Mouse (Mus musculus) layer of hippocampus, postnatal 10 days (tissue): Measurements from ENCODE around the gene Tmtc1. TPM values are rescaled to one million over a fixed set of nuclear protein-coding genes. Genes with fewer than 3 reads are reported as not detected.

Experiments
- DNase-seq, 2 experiments: peaks; one replicate each; pipeline ENCODE4 v3.0.0; 2021; ENCODE audit warnings: low spot score in 2 of 2
- total RNA-seq, 2 experiments: library from RNA; stranded (reverse); gene quantifications; 2 replicates each; pipeline ENCODE4 v1.2.3; 2021

Gene Tmtc1
- total RNA-seq, 2 experiments from 2014 or later = 19.7 to 24.2 TPM

DNA sequence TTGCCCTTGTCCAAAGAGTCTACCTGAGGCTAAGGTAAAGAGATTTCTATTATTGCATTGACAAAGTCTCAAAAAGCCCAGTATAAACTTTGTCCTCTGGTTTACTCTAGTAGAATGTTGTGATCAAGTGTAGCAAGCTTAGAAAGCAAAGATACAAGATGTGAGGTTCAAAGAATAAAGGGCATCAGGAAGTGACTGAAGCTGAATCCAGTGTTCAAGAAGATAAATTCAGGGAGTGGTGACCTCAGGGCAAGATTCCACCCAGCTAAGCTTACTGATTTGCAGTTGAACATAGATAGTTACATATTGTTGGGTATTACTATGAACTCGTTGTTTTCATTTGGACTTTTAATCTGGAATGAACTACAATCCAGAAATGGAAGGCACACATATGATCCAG lies 258.5 kb downstream of the Tmtc1 start:
- DNase-seq = no peak

Other genes starting within 250 kb of the Tmtc1 start
- gene Ergic2, start 232.0 kb downstream of the Tmtc1 start, total RNA-seq = 10 to 100 TPM; 75.9 to 78.7 TPM